Mouse (Mus musculus) ES-Bruce4 (cell line): Measurements from ENCODE around the gene Frmd5.

ENCODE experiments used
- CTCF ChIP-seq: IDR thresholded peaks from one replicate; pipeline ENCODE4 v1.8.1; 2011; ENCODE audit warnings: low read depth, low read length
- POLR2A ChIP-seq: IDR thresholded peaks from one replicate; pipeline ENCODE4 v1.8.1; 2011; ENCODE audit warnings: low read length; ENCODE audit not compliant: insufficient read depth

GRCm38 (mm10) chr2:121741151-121741550 is 65.7 kb downstream of the Frmd5 start:
- TF ChIP-seq CTCF: no peak
- TF ChIP-seq POLR2A: no peak
